Mouse (Mus musculus) naive thymus-derived CD4-positive, alpha-beta T cell, adult 2 months (primary cell): ENCODE measurements around the gene Gm17026.
"Not testable (repeated sequence)": the region's sequence is repeated elsewhere in the genome, so short reads cannot be mapped to it uniquely, and the experiment has no call there.

Source experiments
- DNase-seq: peaks from one replicate; pipeline ENCODE4 v3.0.0-alpha.2; 2011; ENCODE audit warnings: low read depth

The Gm17026 gene

DNA sequence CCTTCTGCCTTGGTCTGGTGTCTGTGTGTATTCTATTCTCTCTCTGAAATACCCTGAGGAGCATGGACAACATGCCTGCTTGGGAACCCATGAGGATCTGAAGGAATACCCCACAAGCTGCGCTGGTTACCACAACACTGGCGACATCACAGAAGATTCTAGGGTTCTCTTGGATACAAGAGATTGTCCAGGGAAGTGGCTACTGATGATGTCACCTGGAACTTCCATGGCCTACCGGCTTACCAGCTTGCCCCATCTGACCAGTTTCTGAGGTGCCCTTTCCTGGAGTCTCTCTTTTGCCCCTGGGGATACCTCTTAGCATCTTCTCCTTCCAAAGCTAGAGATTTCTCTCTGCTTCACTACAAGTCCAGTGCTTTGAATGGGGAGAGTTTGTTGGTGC lies at the start of gene Gm17026:
Gene Gm17026 (minus strand): TSS at position 101 of the 400 bp plus-strand sequence.
- DNase-seq, result not testable (repeated sequence)

- DNase-seq, result not testable (repeated sequence)
Measured at GRCm38 (mm10) chr14:42297258-42297657, 37.4 kb upstream of the Gm17026 start, which contains the start of gene Gm9611. Gene Gm9611 (minus strand): TSS chr14:42297358.

- DNase-seq, result not testable (repeated sequence)
Measured at GRCm38 (mm10) chr14:42216766-42217537, 42.9 kb downstream of the Gm17026 start.
